Mouse (Mus musculus): ENCODE results near the gene Bicra.

DNA sequence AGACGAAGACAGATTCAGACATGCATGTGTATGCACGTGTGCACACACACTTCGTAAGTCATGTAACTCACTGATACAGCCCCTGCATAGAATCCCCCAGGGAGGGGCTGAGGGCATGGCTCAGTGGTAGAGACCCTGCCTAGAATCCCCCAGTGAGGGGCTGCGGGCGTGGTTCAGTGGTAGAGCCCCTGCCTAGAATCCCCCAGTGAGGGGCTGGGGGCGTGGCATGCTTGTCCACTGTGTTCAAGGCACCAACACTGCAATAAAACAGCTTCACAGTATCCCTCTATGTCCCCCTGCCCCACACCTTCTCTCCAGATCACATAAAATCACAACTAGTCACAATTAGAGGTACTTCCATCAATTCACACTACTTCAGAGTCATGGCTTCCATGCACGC lies 85.9 kb downstream of the Bicra start:
- TF ChIP-seq CTCF (conservative IDR thresholded peaks at IDR 0.05 in 1 of 2, IDR thresholded peaks at IDR 0.05 in 1 of 2; ENCODE audit: low read depth in 2 of 2, low read length in 2 of 2) (no peak), MAX (IDR thresholded peaks at IDR 0.05; ENCODE audit: low read length) (no peak), MYC (IDR thresholded peaks at IDR 0.05; ENCODE audit: low read depth, low read length) (no peak), POLR2A (IDR thresholded peaks at IDR 0.05; ENCODE audit: low read depth, low read length) (no peak), MAFK (IDR thresholded peaks at IDR 0.05; ENCODE audit: insufficient replicate concordance, low read length) (no peak), E2F4 (IDR thresholded peaks at IDR 0.05; ENCODE audit: insufficient replicate concordance, low read depth, low read length) (no peak), TCF12 (IDR thresholded peaks at IDR 0.05; ENCODE audit: low read depth, low read length) (no peak)
